Mouse (Mus musculus) regulatory T cell (primary cell): ENCODE results near the gene Rab25.

Experiments
- in situ Hi-C: fragments of 300-600 bp; cut with MboI, MseI; formaldehyde crosslinking; loops from one replicate; pipeline ENCODE4 v1.15.1; 2025; ENCODE audit warnings: high pct_unique_total_duplicates

Rab25 gene

DNA sequence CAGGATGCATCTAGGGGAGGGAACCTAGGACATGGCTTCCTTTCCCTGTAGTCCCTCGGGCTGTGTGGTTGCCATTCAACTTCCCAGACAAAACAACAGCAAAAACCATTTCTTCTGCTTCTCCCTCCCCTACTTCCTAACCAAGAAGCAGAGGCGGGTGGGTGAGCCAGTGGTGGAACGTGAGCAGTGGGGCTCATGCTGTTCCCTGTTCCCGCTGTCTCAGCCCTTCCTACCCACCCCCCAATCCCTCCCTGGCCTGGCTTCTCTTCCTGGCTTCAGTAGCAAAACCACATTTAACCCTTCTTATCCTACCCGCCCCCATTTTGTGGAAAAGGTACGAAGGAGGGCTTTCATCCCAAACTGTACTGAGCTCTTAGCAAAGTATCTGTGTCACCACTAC is 43.0 kb downstream of the Rab25 start:
- in situ Hi-C loops = no loop called here

DNA sequence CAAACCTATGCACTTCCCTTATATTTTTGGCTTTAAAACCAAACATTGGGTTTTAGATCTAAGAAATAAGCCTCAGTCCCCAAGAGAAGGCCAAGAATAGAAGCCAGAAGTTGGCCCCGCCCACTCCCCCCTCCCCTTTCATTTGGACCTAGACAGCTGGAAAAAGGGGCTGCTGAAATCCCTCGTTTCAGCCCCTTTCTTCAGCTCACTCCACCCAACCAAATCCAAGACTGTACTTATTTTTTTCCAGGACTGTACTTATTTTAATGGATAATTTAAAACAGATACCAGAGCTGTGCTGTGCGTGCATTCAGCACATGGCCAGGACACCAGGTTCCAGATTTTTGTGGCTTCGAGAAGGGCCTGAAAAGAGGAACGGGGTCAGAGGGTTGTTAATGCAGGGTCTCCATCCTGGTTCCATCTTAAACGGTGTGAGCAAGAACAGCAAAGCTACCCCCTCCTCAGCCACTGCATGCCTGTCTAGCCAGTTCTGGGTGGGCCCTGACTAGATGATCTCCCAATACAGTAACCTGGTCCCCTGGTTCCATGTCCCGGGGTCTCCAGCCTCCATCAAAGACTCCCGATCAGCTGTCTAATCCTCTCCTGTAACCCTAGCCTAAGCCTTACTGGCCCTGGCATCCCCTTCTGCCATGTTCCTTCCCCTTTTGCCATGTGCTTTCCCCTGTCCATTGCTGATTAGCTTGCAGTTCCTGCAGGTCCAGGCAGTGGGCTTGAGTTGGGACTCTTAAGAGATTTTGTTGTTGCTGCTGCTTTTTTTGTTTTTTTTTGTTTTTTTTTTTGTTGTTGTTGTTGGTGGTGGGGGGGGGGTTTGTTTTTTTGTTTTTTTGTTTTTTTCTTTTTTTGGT is 44.0 kb downstream of the Rab25 start:
- in situ Hi-C loops = no loop called here

DNA sequence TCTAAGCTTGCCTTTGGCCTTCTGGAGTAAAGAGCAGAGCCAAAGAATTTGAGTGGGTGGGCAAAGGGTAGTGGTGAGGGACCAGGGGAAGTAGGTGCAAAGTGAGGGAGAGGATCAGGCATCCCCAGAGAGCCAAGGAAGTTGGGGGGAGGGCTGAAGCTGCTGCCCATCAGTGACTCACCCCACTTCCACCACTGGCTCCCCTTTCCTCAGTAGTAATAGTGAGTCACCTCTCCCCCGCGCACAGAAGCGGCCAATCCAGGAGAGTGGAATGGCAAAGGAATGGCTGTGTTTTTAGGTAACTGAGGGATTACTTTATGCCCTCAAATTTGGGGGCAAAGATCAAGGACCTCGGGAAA is 44.6 kb downstream of the Rab25 start:
- in situ Hi-C loops = no loop called here

- in situ Hi-C loops = no loop called here
Observed at GRCm38 (mm10) chr3:88502641-88503504, 45.2 kb downstream of the Rab25 start.

DNA sequence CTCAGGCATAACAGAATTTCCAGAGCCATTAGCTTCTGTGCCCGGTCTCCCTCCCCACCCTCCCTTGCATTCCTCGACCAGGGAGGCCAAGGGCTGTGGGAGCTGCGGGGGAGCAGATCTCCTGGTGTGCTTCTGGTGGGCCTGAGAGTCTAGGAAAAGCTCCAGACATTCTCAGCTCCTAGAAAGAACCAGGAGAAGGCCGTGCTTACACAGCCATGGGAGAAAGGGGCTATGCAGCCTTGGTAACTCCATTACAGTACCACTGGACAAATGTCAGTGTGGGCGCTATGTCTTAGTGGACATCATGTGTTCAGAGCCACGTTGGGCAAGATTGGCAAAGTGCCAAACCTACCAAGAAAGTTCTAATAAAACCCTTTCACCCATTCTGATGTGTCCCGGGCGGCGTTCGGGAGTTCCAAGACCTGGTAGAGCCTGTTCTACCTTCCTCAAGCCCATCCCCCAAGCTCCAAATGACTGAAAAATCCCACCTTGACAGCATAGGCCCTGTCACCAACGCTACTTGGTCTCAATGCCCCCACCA is 46.0 kb downstream of the Rab25 start:
- in situ Hi-C loops = no loop called here

DNA sequence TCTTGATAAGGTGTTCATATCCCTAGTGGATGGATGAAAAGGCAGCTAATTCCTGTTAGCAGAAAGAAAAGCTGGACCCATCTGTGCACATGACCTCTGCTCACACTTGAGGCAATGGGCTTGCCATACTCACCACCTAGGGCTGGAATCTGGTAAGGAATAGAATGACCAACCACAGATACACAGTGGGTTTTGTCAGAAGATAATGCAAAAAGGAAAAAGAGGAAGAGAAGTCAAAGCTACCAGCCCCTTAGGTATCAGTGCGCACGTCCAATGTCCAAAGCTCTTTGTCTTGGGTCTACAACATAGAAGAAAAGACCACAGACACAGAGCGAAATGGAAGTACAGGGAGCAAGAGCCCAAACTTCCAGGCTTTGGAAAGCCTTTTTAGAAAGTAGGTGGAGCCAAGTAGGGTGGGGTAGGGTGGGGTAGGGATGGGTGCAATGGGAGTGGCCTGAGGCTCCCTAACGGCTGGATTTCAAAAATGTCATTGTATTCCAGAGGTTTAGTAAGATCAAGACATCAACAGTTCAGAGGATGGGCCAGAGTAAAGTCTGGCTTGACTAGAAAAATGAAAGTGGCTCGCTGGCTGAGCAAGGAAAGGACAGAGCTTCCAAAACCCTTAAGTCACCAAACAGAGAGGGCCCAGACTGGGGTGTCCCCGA is 46.6 kb downstream of the Rab25 start:
- in situ Hi-C loops = no loop called here

- in situ Hi-C loops = no loop called here
Observed at GRCm38 (mm10) chr3:88500655-88501365, 47.3 kb downstream of the Rab25 start.

DNA sequence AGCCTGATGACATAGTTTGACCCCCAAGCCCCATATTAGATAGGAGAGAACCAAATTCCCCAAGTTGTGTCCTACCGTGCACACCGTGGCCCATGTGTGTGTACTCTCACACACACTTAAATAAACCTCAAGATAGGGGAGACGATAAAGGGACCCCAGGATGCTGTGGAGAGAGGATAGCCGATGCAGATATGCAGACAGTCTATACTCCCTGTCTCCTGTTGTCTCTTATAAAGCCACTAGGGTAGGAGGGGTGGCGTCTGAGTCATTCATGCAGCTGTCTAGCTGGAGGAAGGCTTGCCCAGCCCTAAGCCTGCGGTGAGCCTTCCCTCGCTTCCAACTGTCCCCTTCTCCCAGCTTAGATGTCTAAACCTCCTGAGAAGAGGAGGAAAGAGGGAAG is 48.0 kb downstream of the Rab25 start:
- in situ Hi-C loops = no loop called here

GRCm38 (mm10) chr3:88499580-88499979 is 48.5 kb downstream of the Rab25 start:
- in situ Hi-C loops = no loop called here

DNA sequence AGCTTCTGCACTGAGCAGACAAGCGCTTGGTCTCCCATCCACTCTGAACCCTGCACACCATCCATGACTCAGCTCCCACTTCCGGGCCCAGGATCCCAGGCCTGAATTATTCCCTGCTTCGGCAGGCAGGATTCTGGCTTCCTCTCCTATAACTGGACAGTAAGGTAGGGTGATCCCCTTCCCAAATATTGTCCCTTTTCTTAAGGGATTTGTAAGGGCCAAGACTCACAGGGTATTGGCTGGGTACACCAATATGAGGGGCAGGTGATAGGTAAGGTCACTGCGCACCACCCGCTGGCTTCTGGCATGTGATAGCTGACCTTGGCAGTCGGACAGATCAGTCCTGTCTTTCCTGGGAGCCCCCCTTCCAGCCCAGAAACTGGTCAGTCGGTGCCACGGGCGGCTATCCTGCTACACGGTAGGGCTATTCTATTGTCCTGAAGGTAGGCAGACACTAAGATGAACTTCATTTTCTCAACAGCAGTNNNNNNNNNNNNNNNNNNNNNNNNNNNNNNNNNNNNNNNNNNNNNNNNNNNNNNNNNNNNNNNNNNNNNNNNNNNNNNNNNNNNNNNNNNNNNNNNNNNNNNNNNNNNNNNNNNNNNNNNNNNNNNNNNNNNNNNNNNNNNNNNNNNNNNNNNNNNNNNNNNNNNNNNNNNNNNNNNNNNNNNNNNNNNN is 52.2 kb downstream of the Rab25 start:
- in situ Hi-C loops = no loop called here

GRCm38 (mm10) chr3:88494836-88495628 is 53.1 kb downstream of the Rab25 start:
- in situ Hi-C loops = no loop called here

DNA sequence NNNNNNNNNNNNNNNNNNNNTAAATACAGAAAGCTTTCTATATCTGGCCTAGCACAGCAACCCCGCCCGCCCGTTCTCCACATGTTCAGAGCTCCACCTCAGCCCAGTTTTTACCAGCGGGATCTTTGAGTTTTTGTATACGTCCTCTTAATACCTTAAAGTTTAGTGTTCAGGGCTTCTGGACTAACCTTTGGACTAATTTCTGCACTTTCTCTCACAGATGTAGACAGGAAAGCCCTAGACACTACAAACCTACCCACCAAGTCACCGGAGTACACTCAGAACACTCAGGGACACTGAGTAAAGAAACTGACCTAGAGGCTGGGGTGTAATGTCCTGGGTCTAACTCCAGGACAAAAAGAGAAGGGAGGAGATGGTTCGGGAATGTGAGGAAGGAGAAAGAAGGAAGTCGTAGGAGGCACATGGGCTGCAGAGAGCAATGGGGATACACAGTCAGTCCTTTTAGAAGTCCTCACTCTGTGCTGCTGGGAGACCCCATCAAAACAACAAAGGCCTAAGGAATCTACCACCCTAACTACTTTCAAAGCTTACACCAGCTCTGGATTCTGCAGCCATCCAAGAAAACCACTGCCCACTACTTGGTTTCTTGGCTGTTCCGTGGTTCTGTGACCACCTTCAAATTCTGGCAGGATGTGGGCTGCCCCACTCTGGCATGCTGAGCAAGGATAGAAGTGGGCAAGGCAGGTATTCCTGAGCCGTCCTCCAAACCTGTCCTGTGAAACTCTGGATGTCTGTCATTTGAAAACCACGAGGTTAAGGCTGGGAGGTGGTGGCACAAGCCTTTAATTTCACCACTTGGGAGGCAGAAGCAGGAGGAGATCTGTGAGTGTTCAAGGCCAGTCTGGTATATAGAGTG is 54.2 kb downstream of the Rab25 start:
- in situ Hi-C loops = no loop called here
